Mouse (Mus musculus) midbrain, postnatal 0 days (tissue): ENCODE measurements at regions not wholly inside any gene's neighbourhood (a gene's known extent, or its start where the extent isn't known, plus 50 kb on each side); places are given as distances from the start of the nearest gene placed in this dataset.

Source experiments
- ATAC-seq: fragments of 200-750 bp; cut with Nextera tagmentation; 2 replicates; pipeline ENCODE4 v1.8.0; 2017; ENCODE audit warnings: moderate number of reproducible peaks, mild to moderate bottlenecking, moderate TSS enrichment, moderate library complexity; ENCODE audit not compliant: low FRiP score
- DNase-seq: peaks from one replicate; pipeline ENCODE4 v3.0.0-alpha.2; 2015; ENCODE audit warnings: low spot score
- H3K27ac ChIP-seq: fragments of 300-500 bp; sonication (generic); 2 replicates; pipeline ENCODE4 v1.5.1; 2014; ENCODE audit warnings: low read depth, mild to moderate bottlenecking, low read length, mixed read lengths
- H3K27me3 ChIP-seq: fragments of 300-500 bp; sonication (generic); 2 replicates; pipeline ENCODE4 v1.6.1; 2014; ENCODE audit warnings: low read length, control low read depth, mixed read lengths; ENCODE audit not compliant: insufficient read depth
- H3K36me3 ChIP-seq: fragments of 300-500 bp; sonication (generic); 2 replicates; pipeline ENCODE4 v1.6.1; 2014; ENCODE audit warnings: low read length, control low read depth, mixed read lengths; ENCODE audit not compliant: insufficient read depth
- H3K4me1 ChIP-seq: fragments of 300-500 bp; sonication (generic); 2 replicates; pipeline ENCODE4 v1.6.1; 2014; ENCODE audit warnings: mild to moderate bottlenecking, control low read depth, antibody characterized with exemption, low read length, mixed read lengths; ENCODE audit not compliant: insufficient read depth
- H3K4me2 ChIP-seq: fragments of 300-500 bp; sonication (generic); 2 replicates; pipeline ENCODE4 v1.6.1; 2014; ENCODE audit warnings: low read depth, mild to moderate bottlenecking, low read length, mixed read lengths; ENCODE audit not compliant: poor library complexity, severe bottlenecking
- H3K4me3 ChIP-seq: fragments of 300-500 bp; sonication (generic); 2 replicates; pipeline ENCODE4 v1.5.1; 2014; ENCODE audit warnings: low read depth, mild to moderate bottlenecking, low read length, moderate library complexity
- H3K9ac ChIP-seq: fragments of 300-500 bp; sonication (generic); replicated peaks from 2 replicates; pipeline ENCODE4 v1.6.1; 2014; ENCODE audit warnings: mild to moderate bottlenecking, low read length, moderate library complexity, mixed read lengths; ENCODE audit not compliant: poor library complexity, severe bottlenecking
- H3K9me3 ChIP-seq: fragments of 300-500 bp; sonication (generic); 2 replicates; pipeline ENCODE4 v1.6.1; 2016; ENCODE audit warnings: low read length, control low read depth
- CTCF ChIP-seq: IDR thresholded peaks from 2 replicates; pipeline ENCODE4 v1.5.1; 2016; ENCODE audit warnings: antibody characterized with exemption, mild to moderate bottlenecking
- WGBS: fragments of 180-500 bp; shearing (Covaris S2); extraction: QIAGEN DNeasy Blood & Tissue Kit; methylation state at CpG from one replicate; pipeline ENCODE4 v1.1.7; 2014; 5-methylcytosine and 5-hydroxymethylcytosine counted together

DNA sequence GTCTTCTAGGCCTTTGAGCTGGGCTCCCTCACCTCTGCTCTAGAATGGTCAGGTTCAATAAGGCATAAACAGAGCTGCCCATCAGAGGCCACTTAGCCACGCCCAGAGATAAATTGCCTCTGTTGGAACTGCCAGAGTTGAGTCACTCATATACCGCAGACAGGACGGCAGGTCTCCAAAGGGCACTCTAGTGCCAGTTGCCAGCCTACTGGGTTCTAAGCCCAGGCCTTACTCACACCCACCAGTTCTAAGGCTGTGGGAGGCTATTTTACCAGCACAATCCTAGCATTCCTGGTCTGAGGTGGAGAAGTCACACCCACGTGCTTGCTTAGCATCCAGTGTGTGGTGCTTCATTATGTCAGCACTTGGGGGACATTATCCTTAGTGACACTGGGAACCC is 50.6 kb upstream of the Pim1 start:
- H3K27me3 ChIP-seq: no peaks in the 10 kb centered on the region
- no peak overlapping the region for H3K4me2 ChIP-seq
- H3K9ac ChIP-seq: no peak overlapping the region
- 82% methylated on average over 4 of the region's 4 CpGs for WGBS
- no peak overlapping the region for H3K4me3 ChIP-seq
- no peak for ATAC-seq
- peaks cover 2% of the 10 kb centered on the region; the same call in 1 of the 2 replicates for H3K4me1 ChIP-seq
- no peak overlapping the region for H3K27ac ChIP-seq
- no peaks in the 10 kb centered on the region for H3K9me3 ChIP-seq
- no peak for DNase-seq
- H3K36me3 ChIP-seq: no peaks in the 10 kb centered on the region
- TF ChIP-seq CTCF: no peak

GRCm38 (mm10) chr17:29440490-29440889 is 50.1 kb upstream of the Pim1 start:
- no peak overlapping the region for H3K9ac ChIP-seq
- no peak overlapping the region for H3K4me2 ChIP-seq
- peaks cover 2% of the 10 kb centered on the region; the same call in 1 of the 2 replicates for H3K4me1 ChIP-seq
- H3K27ac ChIP-seq: no peak overlapping the region
- no peaks in the 10 kb centered on the region for H3K9me3 ChIP-seq
- no peak for ATAC-seq
- H3K4me3 ChIP-seq: no peak overlapping the region
- H3K27me3 ChIP-seq: no peaks in the 10 kb centered on the region
- H3K36me3 ChIP-seq: no peaks in the 10 kb centered on the region
- TF ChIP-seq CTCF: no peak
- no peak for DNase-seq
